Mouse (Mus musculus): ENCODE measurements around the gene Elf3. TPM values are rescaled to one million over a fixed set of nuclear protein-coding genes. Genes with fewer than 3 reads are reported as not detected.
A peak's percentile ranks its signal among the peaks of the same experiment; 100 is the strongest.
"Not testable (repeated sequence)": the region's sequence is repeated elsewhere in the genome, so short reads cannot be mapped to it uniquely, and the experiment has no call there.

The Elf3 gene
- total RNA-seq, 2 experiments from 2014 or later: not detected

DNA sequence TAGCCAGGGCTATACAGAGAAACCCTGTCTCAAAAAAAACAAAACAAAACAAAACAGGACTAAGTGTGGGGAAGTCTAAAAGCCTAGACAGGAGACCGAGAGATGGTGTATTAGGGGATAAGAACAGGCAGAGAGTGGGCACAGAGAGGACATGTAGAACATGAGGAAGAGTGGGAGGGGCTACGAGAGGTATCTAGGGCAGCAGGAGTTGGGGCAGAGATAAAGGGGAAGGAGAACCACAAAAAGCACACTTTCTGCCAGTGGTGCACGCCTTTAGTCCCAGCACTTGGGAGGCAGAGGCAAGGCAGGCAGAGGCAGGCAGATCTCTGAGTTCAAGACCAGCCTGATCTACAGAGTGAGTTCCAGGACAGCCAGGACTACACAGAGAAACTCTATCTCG is 18.2 kb downstream of the Elf3 start:
- ATAC-seq (replicated peaks; ENCODE audit: poor library complexity, severe bottlenecking): not testable (repeated sequence)

DNA sequence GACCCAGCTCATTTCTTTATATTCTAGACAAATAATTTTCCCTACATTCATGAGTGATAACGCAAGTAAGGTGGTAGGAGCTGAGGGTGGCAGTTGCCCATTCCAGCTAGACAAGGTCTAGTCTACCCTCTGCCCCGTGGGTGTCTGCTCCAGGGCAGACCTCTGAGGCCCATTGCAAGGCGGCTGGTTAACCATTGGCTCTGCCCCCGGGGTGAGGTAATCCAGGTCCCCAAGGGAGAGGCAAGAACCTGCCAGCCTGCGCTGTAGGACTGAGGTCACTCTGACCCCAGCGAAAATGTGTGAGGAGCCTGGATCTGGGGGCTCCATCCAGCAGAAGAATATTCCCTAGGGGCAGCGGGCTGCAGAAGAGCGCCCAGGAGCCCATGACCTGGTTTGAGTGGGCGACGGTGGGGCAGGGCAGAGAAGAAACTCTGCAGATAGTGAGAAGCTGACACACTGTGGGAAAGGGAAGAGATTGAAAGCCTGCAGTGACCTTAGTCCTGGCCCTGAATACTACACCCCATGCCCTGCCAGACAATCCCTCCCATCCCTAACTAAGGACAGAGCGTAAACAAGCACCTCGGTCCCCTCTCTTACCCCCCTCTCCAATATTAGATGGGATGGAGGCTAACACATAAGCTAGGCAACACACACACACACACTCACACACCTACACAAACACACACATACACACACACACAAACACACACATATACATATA is 21.1 kb downstream of the Elf3 start:
- no peak for ATAC-seq (replicated peaks; ENCODE audit: poor library complexity, severe bottlenecking)

DNA sequence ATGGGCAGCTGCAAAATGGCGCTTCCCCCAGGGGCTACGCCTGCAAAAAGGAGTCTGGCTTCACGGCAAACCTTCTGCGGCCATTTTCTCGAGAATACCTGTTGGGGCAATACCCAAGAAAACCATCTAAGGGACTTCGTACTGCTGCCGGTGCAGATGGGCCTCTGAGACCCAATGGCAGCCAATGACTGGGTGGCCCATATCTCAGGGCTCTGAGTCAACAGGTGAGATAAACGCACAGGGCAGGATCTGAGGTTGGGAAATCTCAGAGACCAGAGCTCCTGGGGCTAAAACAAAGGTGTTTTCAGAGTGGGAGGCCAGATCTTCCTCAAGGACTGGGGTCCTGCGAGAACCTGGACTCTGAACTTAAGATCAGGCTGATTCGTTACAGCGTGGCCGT is 23.6 kb downstream of the Elf3 start:
- ATAC-seq (replicated peaks; ENCODE audit: poor library complexity, severe bottlenecking): no peak

DNA sequence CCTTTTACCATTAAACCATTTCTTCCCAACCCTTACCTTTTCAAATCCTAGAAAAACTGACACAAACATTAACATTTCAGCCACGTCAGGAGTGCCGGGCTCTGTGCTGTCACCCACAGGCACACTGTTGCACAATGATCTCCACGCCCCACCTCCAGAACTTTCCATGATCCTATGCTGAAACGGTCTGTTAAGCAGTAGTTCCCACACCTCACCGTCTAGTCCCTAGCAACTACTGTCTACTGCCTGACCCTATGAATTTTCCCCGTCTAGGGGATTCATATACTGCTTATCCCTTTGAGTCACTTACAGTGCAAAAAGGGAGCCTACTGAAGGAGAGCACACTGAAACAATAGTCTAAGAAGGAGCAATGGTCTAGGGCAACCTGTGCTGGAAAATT is 24.4 kb downstream of the Elf3 start:
- no peak for ATAC-seq (replicated peaks; ENCODE audit: poor library complexity, severe bottlenecking)

DNA sequence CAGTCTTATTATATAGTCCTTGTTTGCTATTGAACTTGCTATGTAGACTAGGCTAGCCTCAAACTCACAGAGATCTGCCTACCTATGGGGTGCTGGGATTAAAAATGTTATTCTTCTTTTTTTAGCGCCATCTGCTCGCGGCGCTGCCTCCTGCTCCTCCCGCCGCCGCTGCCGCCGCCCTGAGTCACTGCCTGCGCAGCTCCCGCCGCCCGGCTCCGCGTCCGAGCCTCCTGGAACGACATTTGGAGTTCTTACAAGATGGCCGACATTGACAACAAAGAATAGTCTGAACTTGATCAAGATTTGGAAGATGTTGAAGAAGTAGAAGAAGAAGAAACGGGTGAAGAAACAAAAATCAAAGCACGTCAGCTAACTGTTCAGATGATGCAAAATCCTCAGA is 26.5 kb downstream of the Elf3 start:
- ATAC-seq (replicated peaks; ENCODE audit: poor library complexity, severe bottlenecking): peak; percentile 53

DNA sequence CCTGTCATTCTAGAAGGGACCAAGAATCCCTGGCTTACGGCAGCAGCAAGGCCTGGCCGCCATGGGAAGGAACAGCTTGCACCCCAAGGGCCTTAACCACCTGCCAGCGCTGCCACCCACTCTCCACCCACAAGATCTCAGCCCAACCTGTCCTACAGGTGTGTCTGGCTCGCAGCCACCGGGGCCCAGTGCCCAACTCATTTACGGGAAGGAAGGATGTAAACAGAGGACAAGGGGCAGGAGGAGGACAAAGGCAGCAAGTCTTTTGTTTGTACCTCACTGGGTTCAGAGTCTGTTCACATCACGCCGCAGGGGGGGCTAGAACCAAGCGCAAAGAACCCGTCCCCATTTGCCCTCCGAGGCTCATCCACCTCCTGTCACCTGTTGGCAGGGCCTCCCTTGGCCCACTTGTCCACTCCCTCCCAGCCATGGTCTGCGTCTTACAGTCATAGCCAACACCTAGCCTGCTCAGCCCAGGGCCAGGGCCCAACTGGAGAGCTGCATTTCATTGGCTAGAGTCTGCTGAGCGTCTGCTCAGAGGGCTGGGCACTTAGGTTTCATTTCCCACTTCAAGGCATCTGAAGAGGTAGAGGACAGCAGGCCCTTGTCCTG is 30.9 kb downstream of the Elf3 start:
- 0 out of 2 replicates have a peak, but pooled peaks have one; percentile 14 for ATAC-seq (replicated peaks; ENCODE audit: poor library complexity, severe bottlenecking)

DNA sequence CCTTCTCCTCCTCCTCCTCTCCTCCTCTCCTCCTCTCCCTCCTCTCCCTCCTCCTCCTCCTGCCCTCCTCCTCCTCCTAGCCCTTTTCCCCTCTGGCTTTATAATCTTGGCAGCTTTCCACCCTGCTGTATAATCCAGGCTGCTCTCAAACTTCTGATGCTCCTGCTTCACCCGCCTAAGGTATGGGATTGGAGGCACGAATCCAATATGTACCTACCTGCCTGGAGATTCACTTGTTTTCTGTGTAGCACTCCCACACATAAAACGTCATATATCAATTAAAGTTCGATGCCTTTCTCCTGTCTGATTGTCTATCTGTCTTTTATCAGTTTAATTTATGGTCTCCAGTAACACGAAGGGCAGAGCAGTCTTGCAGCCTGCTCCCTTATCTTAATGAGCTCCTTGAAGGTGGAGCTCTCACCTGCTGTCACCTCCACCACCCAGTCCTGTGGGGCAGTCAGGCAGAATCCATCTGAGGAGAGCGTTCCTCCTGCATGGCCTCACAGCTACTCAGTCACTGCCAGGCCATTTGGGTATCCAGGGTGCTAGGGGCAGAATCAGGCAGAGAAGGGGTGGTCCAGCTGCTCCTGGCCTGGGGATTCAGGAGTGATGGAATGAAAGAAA is 33.3 kb downstream of the Elf3 start:
- ATAC-seq (replicated peaks; ENCODE audit: poor library complexity, severe bottlenecking): no peak

DNA sequence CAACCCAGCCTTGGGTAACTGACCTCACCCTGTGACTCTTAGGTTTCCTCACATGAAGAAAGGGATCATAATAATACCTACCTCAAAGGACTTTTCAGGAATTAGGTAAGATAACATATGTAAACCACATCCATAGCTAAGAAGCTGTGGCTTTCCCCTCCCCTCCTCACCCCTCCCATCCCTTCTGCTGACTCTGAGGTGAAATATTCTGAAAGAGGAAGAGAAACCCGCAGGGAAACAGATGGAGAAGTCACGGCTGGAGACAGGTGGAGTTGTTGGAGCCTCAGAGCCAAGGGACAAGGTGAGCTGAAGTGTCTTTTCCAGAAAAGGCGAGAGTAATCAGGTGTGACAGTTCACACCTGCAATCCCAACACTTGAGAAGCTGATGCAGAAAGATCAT is 34.2 kb downstream of the Elf3 start:
- peak; percentile 84 for ATAC-seq (replicated peaks; ENCODE audit: poor library complexity, severe bottlenecking)

DNA sequence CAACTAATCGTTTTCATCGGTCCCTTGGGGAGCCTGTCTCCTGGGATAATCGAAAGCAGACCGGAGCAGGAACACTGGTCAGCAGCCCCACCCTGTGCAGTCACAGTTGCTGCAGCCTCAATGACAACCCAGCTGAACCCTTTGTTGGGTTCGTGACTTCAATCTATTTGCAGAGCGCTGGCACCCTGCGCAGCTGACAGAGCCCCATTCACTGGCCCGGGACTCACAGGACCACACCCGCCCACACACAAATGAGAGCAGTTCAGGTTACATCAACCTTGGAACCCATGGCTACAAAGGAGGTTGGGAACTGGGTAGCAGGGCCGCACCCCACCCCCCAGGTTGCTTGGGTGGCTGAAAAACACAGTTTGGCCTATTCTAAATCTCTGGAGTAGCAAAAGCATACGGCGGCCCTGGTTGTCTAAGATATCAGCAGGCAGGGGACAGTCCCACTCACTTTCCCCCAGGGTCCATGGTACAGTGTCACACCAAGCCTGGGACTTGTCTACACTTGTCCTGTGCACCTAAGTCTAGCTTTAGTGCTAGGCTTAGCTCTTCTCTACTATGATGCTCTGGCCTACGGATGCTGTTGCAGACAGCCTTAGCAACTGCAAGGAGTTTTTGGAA is 40.6 kb downstream of the Elf3 start:
- ATAC-seq (replicated peaks; ENCODE audit: poor library complexity, severe bottlenecking): no peak

DNA sequence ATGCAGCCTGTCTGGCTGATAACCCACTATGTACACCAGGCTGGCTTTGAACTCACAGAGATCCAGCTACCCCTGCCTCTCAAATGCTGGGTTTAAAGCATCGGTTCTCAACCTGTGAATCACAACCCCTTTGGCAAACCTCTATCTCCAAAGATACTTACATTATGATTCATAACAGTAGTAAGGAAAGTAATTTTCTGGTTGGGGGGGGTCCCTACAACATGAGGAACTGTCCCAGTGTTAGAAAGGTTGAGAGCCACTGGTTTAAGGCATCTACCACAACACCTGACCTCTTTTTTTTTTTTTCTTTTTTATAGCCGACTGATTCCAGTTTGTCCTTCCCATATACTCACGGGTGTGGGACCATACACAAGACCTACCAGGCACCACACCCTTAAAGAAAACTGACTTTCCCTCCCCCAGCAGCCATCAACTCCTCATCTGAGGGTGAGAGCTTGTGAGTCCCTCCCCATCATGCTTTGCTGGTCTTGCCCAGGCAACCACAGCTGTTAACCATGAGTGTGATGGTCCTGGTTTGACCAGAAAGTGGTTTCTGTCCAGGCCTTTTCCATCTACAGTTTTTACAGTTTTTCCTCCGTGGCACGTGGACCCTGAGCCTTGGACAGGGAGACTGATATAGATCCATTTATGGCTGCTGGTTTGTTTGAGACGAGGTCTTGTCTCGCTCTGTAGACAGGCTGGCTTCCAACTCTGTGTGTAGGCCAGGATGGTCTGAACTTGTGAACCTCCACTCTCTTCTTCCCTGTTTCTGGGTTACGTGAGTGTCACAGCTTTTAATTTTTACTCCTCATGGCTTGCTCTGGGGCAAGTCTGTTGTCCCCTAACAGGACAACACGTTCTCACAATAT is 44.4 kb downstream of the Elf3 start:
- ATAC-seq (replicated peaks; ENCODE audit: poor library complexity, severe bottlenecking): no peak

DNA sequence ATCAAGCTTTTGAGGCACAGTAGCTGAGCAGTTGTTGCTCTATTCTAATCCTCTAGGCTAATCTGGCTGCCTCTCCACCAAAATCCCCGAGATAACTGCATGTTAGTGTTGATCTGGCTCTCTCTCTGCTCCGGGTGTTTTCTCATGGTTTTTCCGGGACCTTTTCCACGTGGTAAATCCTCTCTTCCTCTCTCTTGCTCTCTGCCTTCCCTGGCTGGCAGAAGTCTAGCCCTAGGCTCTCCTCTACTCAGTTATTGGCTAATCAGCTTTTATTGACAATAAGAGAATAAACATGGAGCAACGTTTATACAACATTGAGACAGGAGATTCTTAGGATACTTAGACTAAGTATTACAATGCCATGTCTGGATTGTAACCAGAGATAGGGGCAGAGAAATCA is 47.9 kb downstream of the Elf3 start:
- no peak for ATAC-seq (replicated peaks; ENCODE audit: poor library complexity, severe bottlenecking)

DNA sequence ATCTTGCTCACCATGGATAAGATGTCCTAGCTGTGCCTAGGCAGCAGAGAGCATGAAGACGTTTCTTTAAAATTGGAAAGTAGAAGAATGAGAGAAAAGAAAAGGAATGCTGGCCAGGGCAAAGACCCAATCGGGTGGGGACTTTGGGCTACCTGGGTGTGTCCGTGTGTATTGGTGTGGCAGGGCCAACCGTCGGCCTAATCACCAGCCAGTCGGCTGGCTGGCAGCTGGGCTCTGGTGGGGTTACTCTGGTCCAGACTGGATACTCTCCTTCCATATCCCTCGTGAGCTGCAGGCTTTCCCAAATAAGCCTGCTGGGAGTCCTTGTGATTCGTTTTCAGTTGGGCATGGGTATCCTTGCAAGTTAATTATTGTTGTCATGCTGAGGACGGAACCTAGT is 49.7 kb downstream of the Elf3 start:
- ATAC-seq (replicated peaks; ENCODE audit: poor library complexity, severe bottlenecking): no peak

DNA sequence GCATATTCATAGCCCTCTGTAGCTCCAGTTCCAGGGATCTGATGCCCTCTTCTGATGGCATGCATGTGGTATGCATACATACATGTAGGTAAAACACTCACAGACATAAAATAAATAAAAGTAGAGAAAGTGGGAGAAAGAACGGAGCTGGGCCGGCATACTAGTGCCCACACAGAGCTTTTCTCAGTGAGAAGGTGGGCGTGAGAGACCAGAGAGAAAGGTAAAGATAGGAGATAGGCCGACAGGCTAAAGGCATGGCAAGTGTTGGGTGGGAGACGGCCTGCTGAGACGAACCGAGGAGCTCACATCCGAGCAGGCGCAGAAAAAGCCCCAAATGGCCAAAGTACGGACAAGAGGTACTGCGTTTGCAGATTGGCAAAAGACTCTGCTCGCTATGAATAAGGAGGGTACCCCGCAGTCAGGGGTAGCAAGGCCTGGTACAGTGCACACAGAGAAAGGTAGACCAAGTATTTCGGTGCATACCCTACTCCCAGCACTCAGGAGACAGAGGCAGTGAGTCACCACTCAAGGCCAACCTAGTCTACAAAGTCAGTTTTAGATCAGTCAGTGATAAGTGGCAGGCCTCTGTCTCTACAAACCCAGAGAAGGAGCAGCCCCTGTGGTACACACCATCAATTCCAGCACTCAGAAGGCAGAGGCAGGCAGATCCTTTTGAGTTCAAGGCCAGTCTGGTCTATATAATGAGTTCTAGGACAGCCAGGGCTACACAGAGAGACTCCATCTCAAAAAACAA is 51.6 kb downstream of the Elf3 start:
- no peak for ATAC-seq (replicated peaks; ENCODE audit: poor library complexity, severe bottlenecking)

DNA sequence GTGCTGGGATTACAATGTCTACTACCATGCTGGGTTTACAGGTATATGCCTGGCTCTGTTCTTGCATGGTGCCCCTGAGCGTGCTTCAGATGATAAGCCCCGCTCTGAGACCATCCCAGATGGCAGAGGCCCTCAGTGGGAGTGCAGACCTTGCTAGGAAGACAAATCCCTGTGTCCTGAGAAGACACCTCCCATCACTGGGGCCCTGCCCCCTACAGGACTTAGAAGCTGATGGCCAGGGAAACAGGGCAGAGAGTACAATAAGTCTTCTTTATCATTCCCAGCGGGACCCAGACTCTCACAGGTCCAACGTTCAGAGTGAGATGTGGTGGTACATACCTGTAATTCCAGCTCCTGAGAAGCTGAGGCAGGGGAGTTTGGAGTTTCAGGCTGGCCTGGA is 53.1 kb downstream of the Elf3 start:
- ATAC-seq (replicated peaks; ENCODE audit: poor library complexity, severe bottlenecking): no peak

DNA sequence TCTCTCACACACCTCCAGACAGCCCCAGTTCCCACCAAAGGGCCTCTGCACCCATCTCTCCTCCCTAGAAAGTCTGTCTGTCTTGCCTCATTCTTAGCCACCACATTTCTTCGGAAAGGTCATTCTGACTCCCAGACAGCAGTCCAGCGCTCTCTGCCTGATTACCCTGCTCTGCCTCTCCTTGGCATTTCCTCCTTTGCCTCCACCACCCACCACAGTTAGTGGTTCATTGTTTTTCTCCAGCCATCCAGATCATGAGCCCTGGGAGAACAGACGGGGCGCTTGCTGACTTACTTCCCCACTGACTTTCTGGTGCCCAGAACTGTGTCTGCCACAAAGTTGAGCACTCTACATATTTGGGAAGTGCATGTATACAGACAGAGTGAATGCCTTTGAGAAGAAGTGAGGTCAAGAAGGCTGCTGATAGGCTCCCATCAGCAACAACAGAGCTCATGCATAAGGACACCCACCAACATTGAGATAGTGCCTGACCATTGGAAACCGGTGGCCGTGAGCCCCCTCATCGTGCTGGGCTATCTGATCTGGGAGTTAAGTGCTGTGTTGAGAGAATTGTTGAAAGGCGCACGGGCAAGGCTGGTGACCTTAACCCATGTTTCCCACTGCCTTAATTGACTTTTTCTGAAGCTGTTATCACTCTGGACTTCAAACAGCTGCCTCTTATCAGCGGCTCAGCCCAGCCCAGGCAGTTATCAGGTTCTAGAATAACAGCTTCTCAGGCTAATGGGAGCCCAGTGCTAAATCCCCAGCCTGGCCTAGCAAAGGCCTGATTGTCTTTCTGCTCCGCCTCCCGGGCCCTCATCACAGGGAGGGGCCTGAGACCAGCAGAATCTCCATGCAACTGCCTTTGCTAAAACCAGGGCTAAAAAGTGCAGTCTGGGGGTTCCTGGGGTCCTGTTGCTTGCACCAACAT is 53.9 kb downstream of the Elf3 start:
- ATAC-seq (replicated peaks; ENCODE audit: poor library complexity, severe bottlenecking): no peak
